Mouse (Mus musculus): ENCODE measurements around the gene Cd200r4. TPM values are rescaled to one million over a fixed set of nuclear protein-coding genes. Genes with fewer than 3 reads are reported as not detected.

Cd200r4 gene
- total and polyA plus RNA-seq, 3 experiments = 1.1 to 1.6 TPM; not detected in 1

DNA sequence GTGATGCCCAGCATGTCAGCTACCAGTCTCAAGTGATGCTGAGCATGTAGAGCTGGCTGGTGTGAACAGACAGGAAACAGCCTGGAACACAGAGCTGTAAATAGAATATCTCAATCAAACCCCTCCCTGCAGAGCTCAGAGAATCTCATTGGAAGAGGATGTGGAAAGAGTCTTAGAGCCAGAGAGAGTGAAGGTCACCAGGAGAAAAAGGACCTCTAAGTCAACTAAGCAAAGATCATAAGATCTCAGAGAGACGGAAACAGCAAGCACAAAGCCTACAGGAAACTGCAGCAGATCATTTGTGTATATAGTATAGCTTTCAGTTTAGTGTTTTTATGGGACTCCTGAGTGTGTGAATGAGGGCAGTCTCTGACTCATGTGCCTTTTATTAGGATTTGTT is 63.6 kb downstream of the Cd200r4 start:
- Histone ChIP-seq H3K27me3 (ENCODE audit: control insufficient read depth in 1 of 2, insufficient read depth in 2 of 2, low read length in 2 of 2) (no peaks in the 10 kb centered on the region), H3K9me3 (replicated peaks; ENCODE audit: insufficient read depth, low read length) (no peaks in the 10 kb centered on the region), H3K79me2 (ENCODE audit: control insufficient read depth, insufficient read depth, low read length, poor library complexity) (no peaks in the 10 kb centered on the region), H3K4me3 (ENCODE audit: control insufficient read depth in 1 of 2, insufficient read depth in 1 of 2, low read depth in 2 of 2, low read length in 2 of 2) (no peak overlapping the region), H3K36me3 (ENCODE audit: control insufficient read depth in 1 of 2, insufficient read depth in 2 of 2, low read length in 2 of 2) (peaks cover 0 to 7% of the 10 kb centered on the region in 2 experiments; a peak in 2 of 4 replicates), H3K4me1 (ENCODE audit: control insufficient read depth in 1 of 2, insufficient read depth in 2 of 2, low read length in 2 of 2) (peaks cover 0 to 4% of the 10 kb centered on the region in 2 experiments; a peak in 1 of 4 replicates), H3K9ac (ENCODE audit: control insufficient read depth, low read depth, low read length, poor library complexity, severe bottlenecking) (no peak overlapping the region), H3K27ac (ENCODE audit: control insufficient read depth, low read depth, low read length) (no peak overlapping the region)
- TF ChIP-seq MAX (IDR thresholded peaks at IDR 0.05; ENCODE audit: low read length) = no peak
- TF ChIP-seq POLR2AphosphoS2 (IDR thresholded peaks at IDR 0.05; ENCODE audit: low read length) = no peak
- TF ChIP-seq HCFC1 (IDR thresholded peaks at IDR 0.05; ENCODE audit: low read depth, low read length) = no peak
- TF ChIP-seq UBTF (IDR thresholded peaks at IDR 0.05; ENCODE audit: borderline replicate concordance, insufficient read depth, low read depth, low read length) = no peak
- no peak for TF ChIP-seq MYB (IDR thresholded peaks at IDR 0.05; ENCODE audit: low read depth, low read length)
- no peak for TF ChIP-seq NELFE (IDR thresholded peaks at IDR 0.05; ENCODE audit: low read depth, low read length)
- TF ChIP-seq KAT2A (conservative IDR thresholded peaks at IDR 0.05; ENCODE audit: low read depth, low read length) = no peak
- TF ChIP-seq ELF1 (IDR thresholded peaks at IDR 0.05; ENCODE audit: low read depth, low read length) = no peak
- no peak for TF ChIP-seq MAZ (IDR thresholded peaks at IDR 0.05; ENCODE audit: low read depth, low read length)
- no peak for TF ChIP-seq MAFK (IDR thresholded peaks at IDR 0.05; ENCODE audit: borderline replicate concordance, low read depth, low read length)
- TF ChIP-seq CHD1 (IDR thresholded peaks at IDR 0.05; ENCODE audit: low read depth, low read length) = no peak
- TF ChIP-seq USF1 (IDR thresholded peaks at IDR 0.05; ENCODE audit: low read depth, low read length) = no peak
- no peak for TF ChIP-seq CHD2 (IDR thresholded peaks at IDR 0.05; ENCODE audit: low read length)
- no peak for TF ChIP-seq TAL1 (IDR thresholded peaks at IDR 0.05; ENCODE audit: low read length)
- TF ChIP-seq TCF12 (IDR thresholded peaks at IDR 0.05; ENCODE audit: low read depth, low read length) = no peak
- TF ChIP-seq SIN3A (IDR thresholded peaks at IDR 0.05; ENCODE audit: low read length) = no peak
- TF ChIP-seq E2F4 (IDR thresholded peaks at IDR 0.05; ENCODE audit: borderline replicate concordance, low read depth, low read length) = no peak
- DNase-seq (ENCODE audit: low read depth, low spot score) = no peak

DNA sequence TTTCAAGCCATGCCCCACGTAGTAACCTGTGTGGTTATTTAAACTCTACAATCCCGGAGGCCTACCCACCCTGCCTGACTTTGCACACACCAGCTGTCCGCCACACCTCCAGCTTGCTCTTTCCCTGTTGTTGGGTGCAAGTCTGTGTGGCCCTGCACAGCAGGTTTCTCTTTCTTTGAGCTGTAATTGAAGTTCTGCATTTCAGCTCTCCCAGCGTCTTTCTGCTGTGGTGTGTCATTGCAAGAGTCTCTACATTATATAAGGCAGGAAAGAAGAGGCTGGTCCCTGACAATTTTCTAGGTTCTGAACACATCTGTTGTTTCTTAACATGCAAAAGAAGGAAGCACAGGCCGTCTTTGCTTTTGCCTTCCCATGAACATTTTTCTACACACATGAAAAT is 65.1 kb downstream of the Cd200r4 start:
- peaks cover 0 to 7% of the 10 kb centered on the region in 2 experiments; a peak in 2 of 4 replicates for H3K36me3 ChIP-seq (ENCODE audit: control insufficient read depth in 1 of 2, insufficient read depth in 2 of 2, low read length in 2 of 2)
- no peak for TF ChIP-seq USF2 (IDR thresholded peaks at IDR 0.05; ENCODE audit: borderline replicate concordance in 1 of 2, insufficient read depth in 1 of 2, low read depth in 1 of 2, low read length in 2 of 2)
- TF ChIP-seq NELFE (IDR thresholded peaks at IDR 0.05; ENCODE audit: low read depth, low read length) = no peak
- TF ChIP-seq NRF1 (IDR thresholded peaks at IDR 0.05; ENCODE audit: insufficient read depth, low read depth, low read length, poor library complexity, severe bottlenecking) = no peak
- TF ChIP-seq HCFC1 (IDR thresholded peaks at IDR 0.05; ENCODE audit: low read depth, low read length) = no peak
- no peak for TF ChIP-seq POLR2AphosphoS2 (IDR thresholded peaks at IDR 0.05; ENCODE audit: low read length)
- TF ChIP-seq ZMIZ1 (IDR thresholded peaks at IDR 0.05; ENCODE audit: low read depth, low read length) = no peak
- TF ChIP-seq MAZ (IDR thresholded peaks at IDR 0.05; ENCODE audit: low read depth, low read length) = no peak
- no peak for TF ChIP-seq EP300 (IDR thresholded peaks at IDR 0.05; ENCODE audit: low read depth in 1 of 2, low read length in 2 of 2)
- no peak for TF ChIP-seq E2F4 (IDR thresholded peaks at IDR 0.05; ENCODE audit: borderline replicate concordance, low read depth, low read length)
- no peak for TF ChIP-seq TCF12 (IDR thresholded peaks at IDR 0.05; ENCODE audit: low read depth, low read length)
- TF ChIP-seq MEF2A (IDR thresholded peaks at IDR 0.05; ENCODE audit: extremely low read depth, insufficient replicate concordance, low read depth, low read length, poor library complexity, severe bottlenecking) = no peak
- peak; percentile 13 for DNase-seq (ENCODE audit: low read depth, low spot score)
- H3K9ac ChIP-seq (ENCODE audit: control insufficient read depth, low read depth, low read length, poor library complexity, severe bottlenecking) = no peak overlapping the region
- no peaks in the 10 kb centered on the region for H3K27me3 ChIP-seq (ENCODE audit: control insufficient read depth in 1 of 2, insufficient read depth in 2 of 2, low read length in 2 of 2)
- no peaks in the 10 kb centered on the region for H3K9me3 ChIP-seq (replicated peaks; ENCODE audit: insufficient read depth, low read length)
- H3K27ac ChIP-seq (ENCODE audit: control insufficient read depth, low read depth, low read length) = no peak overlapping the region
- H3K4me1 ChIP-seq (ENCODE audit: control insufficient read depth in 1 of 2, insufficient read depth in 2 of 2, low read length in 2 of 2) = peaks cover 0 to 4% of the 10 kb centered on the region in 2 experiments; a peak in 1 of 4 replicates
- no peaks in the 10 kb centered on the region for H3K79me2 ChIP-seq (ENCODE audit: control insufficient read depth, insufficient read depth, low read length, poor library complexity)
- no peak overlapping the region for H3K4me3 ChIP-seq (ENCODE audit: control insufficient read depth in 1 of 2, insufficient read depth in 1 of 2, low read depth in 2 of 2, low read length in 2 of 2)
